Mouse (Mus musculus) 3T3-L1 (cell line): ENCODE measurements around the gene Tmem104.
A peak's percentile ranks its signal among the peaks of the same experiment; 100 is the strongest.

Experiments used
- DNase-seq: peaks from one replicate; pipeline ENCODE4 v3.0.0-alpha.2; 2015; ENCODE audit warnings: low read depth, low spot score

Gene Tmem104

DNA sequence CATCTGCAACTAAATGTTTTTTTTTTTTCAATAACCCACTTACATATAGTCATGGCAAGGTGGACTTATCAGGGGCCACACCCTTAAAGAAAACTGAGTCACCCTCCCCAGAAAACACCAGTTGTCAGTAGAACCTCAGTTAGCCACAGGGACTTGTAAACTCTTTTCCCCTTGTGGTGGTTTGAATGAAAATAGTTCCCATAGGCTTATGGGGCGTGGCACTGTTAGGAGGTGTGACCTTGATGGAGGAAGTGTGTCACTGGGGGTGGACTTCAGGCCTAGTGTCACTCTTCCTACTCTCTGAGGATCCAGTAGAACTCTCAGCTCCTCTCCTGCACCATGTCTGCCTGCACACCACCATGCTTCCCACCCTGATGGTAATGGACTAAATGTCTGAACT lies 92.4 kb downstream of the Tmem104 start:
- DNase-seq = peak; percentile 87

DNA sequence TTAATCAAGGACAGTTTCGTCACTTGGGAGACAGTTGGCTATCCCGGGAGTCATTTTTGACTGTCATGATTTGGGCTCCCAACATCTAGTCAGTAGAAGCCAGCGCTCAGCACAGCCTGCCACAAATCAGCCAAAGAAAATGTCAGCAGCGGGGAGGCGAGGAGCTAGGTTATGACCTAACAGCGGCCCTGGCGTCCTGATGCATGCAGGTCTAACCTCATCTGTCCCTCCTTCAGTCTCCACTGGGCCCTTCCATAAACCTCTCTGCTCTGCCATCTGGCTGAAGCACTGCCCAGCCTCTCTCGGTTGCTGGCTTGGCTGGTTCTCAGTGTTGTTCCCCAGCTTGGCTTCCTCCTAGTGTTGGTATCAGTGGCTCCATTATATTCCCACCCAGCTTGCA lies 95.0 kb downstream of the Tmem104 start:
- DNase-seq = no peak

DNA sequence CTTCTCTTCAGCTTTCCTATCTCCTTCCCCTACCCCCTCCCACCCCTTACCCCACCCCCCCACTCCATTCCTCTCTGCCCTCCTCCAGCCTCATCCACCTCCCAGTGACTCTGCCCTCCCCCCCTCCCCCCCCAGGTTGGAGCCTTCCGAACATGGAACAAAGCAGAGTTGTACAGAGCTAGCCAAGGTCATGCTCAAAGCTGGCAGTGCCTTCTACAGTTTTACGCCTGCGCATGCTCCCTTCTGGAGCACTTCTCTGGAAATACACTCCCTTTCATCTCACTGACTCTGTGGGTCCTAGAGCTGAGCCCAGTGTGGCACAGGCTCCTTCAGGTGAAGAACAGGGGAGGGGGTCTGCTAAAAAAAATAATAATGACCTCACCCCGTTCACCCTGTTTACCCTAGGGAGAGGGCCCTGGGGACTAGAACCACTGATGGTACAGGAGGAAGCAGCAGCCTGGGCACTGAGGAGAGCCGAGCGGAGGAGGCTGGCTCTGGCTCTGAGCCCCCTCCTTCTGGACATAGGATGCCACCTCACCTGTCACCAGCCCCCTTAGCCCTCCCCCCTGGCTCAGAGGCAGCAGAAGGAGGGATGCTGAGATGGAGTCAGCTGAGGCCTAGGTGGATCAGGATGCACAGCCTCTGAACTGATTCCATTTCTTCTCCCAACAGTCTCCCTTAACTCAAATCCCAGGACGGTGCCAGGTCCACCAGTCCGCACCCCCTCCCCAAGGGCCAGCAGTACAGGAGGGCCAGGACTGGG lies 95.6 kb downstream of the Tmem104 start:
- no peak for DNase-seq

DNA sequence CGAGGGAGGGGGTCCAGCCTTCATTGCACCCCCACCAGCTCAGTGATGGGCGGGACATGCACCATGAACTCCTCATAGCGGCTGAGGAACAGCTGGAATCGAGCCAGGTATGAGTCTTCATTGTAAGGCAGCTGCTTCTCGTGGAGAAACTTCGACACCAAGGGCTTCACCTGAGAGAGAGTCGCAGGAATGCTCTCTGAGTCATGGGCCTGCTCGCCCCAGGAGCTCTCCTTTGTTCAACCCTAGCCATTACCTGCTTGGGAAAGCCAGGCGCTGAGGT lies 96.1 kb downstream of the Tmem104 start:
- no peak for DNase-seq

DNA sequence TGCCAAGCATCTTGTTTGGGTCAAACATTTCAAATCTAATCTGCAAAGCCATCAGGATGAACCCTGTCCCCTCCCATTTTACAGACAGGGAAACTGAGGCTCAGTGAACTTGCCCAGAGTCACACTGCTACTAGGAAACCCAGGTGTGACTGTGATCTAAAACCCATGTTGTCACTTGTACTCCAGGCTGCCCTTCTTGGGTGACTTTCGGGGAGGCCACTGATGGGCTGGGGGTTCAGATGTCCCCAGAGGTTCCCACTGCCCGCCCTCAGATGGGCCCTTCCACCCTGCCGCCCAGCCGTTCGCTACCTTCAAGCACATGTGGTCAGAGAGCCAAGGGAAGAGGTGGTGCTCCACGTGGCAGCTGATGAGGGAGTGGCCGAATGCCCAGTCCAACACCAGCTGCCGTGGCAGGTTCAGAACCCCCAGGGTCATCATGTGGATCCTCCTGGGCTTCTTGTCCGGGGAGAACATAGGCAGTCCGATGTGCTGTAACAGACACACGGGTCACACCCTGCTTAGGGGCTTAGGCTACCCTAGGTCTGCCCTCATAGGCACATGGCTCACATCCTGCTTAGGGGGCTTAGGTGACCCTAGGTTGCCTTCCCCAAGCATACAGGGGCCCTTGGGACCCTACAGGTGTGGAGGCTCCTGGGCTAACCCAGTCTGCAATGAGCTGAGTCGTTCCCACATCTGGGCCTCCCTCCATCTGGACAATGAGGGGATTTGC lies 96.8 kb downstream of the Tmem104 start:
- DNase-seq = no peak

DNA sequence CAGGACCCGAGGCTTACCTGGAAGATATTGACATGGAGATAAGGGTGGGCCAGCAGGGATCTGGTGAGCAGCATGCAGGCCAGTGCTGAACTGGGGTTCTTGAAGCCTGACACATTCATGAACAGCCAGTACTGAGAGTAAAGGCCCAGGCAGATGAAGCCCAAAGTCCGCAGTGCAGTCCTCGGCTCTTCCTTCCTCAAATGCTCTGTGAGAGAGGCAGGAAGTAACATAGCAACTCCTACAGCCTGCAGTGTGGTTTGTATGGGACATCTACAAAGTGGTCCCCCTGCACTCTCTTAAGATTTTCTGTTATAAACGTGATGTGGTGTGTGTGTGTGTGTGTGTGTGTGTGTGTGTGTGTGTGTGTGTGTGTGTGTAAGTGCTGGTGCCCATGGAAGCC lies 98.0 kb downstream of the Tmem104 start:
- DNase-seq = no peak

DNA sequence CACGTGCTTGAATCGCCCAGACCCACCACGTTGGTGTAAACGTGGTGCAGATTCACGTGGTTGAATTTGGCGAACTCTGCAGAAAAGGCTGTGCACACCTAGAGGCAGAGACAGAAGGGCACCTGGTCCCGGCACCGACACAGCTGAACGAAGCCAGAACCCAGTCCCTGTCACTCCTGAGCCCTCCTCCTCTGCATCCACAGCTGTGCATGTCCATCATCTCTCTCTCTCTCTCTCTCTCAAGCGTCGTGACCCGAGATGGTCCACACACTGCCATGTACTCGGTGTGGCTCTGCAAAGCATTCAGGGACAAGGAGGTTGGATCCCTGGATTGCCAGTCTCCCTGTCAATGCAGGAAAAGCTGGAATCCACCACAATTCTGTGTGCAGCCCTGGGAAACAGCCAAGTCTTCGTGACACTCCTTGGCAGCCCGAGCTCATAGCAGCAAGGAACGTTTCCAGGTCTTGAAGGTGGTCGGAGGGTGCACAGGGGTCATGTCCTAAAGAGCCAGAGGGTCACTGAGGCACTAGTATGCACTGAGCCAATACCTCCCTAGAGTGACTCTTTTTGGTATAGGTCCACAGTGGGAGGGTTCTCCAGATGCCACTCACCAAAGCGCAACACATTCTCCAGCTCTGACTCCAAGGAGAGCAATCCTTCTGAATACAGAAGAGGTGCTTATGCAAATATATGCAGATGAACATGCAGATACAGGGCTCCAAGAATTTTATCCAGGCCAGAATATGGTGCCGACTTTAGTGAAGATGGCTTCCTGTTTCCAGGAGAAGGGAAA lies 99.1 kb downstream of the Tmem104 start:
- DNase-seq = no peak

DNA sequence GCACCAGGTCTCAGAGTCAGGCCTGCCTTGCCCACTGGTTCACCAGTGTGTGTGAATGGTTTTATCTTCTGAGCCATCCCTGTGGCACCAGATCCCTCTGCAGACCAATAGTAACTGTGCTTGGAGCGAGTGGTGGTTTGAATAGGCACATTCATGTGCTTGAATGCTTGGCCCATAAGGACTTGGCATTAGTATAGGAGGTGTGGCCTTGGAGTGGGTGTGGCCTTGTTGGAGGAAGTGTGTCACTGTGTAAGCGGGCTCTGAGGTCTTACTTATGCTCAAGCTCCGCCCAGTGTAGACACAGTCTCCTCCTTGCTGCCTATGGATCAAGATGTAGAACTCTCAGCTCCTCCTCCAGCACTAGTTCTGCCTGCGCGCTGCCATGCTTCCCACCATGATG lies 100.1 kb downstream of the Tmem104 start:
- DNase-seq = peak; percentile 38

DNA sequence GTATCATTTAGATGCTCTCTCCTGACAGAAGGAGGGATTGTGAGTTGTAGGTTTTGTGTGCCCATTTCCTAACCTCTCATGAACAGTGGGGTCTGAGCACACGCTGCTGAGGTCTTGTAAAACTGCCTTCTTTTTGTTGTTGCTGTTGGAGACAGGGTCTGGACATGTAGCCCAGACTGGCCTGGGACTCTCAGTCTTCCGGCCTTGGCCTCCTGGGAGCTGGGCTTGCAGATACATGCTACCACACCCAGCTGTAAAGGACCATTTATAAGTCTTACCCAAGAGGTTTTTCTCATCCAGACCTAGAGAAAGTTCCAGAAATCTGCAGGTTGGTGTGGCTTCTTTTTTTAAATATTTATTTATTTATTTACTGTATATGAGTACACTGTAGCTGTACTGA lies 101.0 kb downstream of the Tmem104 start:
- no peak for DNase-seq

DNA sequence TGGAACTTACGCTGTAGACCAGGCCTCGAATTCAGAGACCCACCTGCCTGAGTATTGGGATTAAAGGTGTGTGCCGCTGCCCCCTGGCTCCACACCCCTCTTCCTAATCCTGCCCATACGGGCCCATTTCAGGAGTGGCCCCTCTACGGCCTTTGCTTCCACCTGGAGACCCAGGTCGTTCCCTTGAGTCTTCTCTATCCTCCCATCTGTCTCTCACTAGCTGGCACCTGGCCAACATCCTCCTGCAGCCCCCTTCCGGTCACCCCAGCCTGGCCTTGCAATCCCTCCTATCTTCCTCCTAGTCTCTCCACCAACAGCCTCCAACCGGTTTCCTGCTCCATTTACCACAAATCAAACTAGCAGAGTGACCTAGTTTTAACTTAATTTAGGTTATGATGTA lies 102.6 kb downstream of the Tmem104 start:
- no peak for DNase-seq

DNA sequence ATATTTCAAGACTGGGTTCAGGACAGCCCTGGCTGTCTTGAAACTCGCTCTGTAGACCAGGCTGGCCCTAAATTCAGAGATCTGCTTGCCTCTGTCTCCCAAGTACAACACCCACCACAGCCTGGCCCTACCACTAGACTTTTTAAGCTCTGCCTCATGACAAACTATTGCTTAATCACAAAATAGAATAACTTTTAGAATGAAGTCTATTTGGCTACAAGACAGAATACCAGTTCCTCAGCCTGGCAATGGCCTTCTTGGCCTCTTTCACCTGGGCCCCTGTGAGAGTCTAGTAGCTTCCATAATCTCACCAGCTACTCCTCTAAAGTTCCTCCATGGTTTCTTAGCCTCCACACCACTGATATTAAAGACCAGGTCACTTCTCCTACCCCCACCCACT lies 103.0 kb downstream of the Tmem104 start:
- DNase-seq = no peak

DNA sequence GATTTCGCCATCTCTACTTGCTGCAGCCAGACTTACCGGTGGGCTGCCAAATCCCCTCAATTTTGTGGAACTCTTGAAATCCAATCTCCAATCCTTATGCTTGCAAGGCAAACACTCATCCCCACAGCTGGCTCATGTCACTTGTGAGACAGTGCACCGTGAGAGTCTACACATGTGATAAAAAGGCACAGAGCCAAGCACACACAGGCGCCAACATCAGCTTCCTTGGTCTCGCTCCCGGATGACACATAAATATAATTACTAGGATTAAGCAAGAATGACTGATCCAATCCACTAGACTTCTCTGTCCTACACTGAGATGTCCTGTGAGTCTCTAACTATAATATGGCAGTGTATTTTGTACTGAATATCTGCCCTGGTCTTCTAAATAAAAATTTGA lies 103.6 kb downstream of the Tmem104 start:
- peak; percentile 88 for DNase-seq

DNA sequence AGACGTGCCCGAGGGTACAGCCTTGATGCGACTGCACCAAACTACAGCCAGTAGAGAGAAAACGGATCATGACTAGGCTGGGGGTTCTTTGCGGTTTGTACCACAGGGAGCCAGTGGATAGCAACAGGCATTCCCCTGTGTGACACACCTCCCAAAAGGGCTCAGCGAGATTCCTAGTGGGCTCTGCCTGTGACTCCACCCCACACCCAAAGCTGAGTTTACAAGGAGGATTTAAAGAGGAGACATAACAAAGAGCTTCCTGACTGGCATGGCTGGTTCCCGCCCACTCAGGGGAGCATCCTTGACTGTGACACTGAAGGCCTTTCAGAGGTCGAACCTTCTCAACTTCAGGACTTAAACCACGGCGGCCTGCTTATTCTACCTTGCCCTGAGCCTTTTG lies 104.2 kb downstream of the Tmem104 start:
- DNase-seq = no peak

DNA sequence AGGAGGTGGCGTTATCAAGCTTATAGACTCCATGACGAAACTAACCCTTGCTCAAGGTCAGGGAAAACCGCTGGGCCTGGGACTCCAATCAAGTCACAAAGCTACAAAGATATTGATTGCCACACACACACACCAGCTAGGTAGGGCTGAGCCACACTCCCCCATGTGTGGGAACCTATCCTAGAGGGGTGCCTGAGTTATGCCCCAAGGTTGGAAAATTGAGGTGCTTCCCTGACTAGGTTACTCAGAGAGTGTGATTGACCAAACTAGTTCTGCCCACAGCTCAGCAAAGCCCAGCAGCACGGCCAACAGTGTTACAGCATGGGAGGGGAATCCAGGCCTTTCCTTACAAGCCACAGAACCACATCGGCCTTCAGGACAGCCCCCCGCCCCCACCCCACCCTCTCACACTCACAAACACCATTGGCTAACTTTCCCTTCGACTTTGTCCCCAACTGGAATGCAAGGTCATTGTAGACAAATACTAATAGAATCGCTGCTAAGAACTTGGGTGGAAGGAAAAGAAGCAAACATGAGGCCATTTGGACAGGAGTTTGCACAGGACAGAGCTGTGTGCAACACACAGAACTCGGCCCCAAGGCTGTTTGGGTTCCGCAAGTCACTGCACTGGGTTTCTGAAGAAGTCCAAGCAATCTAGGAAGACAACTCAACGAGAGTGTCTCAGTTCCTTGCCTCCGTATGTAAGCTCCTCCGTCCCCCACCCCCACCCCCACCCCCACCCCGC lies 105.5 kb downstream of the Tmem104 start:
- no peak for DNase-seq

DNA sequence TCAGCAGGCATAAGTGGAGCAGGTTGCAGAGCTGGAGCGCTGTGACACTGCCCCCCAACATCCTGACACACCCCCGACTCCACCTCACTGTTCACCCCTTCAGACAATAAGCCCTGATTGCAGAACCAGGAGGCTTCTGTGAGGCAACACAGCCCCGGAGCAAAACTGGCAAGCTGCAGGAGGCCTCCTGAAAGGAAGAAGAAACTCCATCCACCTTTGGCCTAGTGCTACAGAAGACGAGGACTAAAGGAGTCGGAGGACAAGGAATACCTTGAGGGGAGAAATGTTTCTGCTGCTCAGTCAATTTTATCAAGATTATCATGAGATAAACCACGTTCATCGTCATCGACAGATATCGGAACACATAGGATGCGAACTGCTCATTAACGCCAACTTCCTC lies 108.7 kb downstream of the Tmem104 start:
- no peak for DNase-seq
